Mouse (Mus musculus) induced T-regulatory cell, adult 2 months (primary cell): ENCODE results near the gene Ctf2.
"Not testable (repeated sequence)": the region's sequence is repeated elsewhere in the genome, so short reads cannot be mapped to it uniquely, and the experiment has no call there.

ENCODE experiments used
- DNase-seq: peaks from one replicate; pipeline ENCODE4 v3.0.0-alpha.2; 2012; ENCODE audit warnings: low read depth

Gene Ctf2

DNA sequence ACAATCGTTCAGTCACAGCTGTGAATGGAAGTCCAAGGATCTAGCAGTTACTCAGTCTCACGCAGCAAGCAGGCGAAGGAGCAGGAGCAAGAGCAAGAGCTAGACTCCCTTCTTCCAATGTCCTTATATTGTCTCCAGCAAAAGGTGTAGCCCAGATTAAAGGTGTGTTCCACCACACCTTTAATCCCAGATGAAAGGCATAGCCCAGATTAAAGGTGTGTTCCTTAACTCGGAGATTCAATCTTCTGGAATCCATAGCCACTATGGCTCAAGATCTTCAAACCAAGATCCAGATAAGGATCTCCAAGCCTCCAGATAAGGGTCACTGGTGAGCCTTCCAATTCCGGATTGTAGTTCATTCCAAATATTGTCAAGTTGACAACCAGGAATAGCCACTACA, at the start of gene Ctf2:
Gene Ctf2 (minus strand): TSS at position 101 of the 400 bp plus-strand sequence.
- not testable (repeated sequence) for DNase-seq

DNA sequence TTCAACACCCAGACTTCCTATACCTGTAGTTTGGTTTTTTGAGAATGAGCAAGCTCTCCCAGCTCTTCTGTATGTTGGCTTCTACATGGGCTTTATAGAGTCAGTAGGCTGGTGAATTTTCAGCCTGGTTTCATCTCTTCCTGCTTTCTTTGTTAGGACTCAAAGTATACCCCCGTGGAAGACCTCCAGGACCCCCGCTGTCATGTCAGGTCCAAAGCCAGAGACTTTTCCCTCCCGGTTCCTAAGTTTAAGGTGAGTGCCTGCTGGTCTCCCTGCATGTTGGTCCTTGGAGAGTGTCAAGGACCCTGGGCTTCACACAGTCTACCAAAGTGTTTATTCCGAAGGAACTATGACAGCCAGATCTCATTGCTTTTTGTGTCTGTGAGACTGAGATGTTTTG, 46.4 kb upstream of the Ctf2 start:
- no peak for DNase-seq

DNA sequence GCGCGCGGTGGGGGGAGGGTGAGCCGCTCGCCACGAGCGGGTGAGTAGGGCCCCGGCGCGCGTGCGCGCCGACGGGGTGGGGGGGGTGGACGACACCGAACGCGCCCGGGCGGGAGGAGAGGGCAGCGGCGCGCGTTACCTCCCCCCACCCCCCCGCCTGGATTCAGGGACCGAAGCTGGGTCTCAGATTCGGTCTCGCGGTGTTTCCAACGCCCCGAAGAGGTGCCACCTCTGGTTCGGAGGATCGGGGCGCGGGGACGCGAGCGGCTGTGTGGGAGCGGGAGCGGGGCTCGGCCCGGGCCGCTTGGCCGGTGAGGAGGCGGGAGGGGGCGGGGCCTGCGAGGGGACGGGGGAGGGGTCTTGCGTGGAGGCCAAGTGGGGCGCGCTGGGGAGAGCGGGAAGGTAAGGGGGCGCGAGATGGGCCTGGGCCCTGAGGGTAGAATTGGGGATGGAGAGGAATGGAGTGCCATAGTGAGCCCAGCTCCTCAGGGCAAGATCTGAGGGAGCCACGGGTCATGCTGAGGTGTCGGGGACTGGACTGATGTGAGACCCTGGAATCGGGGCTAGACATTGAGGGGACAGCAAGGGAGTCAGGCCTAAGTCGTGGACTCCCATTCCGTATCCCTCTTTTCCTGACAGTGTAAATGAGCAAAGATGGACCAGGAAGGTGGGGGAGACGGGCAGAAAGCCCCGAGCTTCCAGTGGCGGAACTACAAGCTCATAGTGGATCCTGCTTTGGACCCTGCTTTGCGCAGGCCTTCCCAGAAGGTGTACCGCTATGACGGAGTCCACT, 45.7 kb upstream of the Ctf2 start:
- DNase-seq, result peak; percentile 76

DNA sequence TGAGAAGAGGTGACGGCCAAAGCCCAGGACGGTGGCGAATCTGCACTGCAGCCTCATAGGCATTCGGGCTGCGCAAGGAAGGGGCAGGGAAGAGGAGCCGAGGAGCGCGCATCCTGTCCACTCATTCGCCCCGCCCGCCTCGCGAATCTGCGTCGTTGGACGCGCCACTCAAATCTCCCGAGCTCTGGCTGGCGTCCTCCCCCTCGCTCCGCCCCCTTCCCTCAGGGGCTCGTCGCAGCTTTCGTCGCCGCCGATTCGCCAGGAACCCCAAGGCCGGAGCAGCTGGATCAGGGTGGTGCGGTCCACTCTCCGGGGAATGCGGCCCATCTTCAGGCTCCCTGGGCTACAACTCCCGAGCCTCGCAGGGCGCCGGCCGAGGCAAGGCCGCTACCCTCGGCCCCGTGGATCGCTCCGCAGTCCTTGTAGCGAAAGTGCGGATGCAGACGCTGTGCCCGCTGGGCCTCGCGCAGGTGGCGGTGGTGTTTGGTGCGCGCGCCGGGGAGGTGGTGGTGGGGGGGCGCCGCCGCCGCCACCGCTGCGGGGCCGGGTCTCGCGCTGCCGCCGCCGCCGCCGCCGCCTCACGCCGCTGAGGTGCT, 45.0 kb upstream of the Ctf2 start:
- peak; percentile 99 for DNase-seq

DNA sequence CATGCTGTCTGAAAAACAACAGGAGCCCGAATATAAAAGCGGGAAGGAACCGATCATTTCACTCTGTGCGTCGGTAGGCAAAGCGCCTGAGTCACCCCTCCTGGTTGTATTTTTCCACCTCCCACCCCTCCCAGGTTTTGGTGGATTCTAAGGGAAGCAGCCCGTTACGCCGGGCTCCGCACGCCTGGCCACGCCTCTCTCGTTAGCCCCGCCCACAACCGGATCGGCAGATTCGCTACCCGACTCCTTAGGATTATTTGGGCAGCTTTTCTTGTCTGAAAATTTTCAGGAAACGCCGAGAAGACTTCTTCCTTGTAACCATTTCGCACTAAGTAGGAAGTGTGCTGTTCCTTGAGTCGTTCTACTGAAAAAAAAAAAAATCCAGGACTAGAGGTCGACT, 44.5 kb upstream of the Ctf2 start, which contains the start of gene Setd1a:
Gene Setd1a (plus strand): TSS at position 245 of the 400 bp plus-strand sequence.
- peak; percentile 92 for DNase-seq

DNA sequence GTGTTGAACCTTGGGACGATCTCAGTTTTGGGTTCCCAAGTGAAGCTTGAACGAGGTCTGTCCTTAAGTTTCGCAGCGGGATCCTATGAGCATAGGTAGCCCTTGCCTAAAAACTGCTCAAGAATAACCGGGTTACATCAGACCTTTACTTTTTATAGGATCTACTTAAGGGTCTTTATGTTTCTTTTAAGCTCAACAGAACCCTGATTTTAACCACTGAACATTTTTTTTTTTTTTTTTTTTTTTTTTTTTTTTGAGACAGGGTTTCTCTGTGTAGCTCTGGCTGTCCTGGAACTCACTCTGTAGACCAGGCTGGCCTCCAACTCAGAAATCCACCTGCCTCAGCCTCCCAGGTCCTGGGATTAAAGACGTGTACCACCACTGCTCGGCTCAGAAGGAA, 43.9 kb upstream of the Ctf2 start:
- DNase-seq, result not testable (repeated sequence)

DNA sequence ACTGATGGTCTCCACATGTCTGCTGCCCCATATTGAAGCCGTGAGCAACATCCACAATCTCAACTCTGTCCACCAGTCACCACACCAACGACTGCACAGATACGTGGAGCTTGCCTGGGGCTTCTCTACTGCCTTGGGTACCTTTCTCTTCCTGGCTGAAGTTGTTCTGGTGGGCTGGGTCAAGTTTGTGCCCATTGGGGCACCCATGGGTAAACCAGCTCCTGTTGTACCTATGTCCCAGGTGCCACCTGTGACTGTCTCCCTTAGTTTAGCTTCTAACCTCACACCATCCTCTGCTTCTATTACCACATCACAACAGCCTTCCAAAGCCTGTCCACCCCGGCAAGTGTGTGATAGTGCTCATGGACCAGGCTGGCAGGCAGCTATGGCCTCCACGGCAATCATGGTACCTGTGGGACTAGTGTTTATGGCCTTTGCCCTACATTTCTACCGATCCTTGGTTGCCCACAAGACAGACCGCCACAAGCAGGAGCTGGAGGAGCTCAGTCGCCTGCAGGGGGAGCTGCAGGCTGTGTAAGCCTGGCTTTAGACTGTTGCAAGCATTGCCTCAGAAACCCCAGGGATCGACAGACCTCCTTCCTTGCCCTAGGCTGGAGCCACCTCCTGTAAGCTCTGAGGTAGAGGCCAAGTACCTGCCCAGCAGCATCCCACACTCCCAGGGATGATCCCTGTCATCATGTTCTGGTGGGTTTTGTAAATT, 41.9 kb upstream of the Ctf2 start:
- peak; percentile 88 for DNase-seq

DNA sequence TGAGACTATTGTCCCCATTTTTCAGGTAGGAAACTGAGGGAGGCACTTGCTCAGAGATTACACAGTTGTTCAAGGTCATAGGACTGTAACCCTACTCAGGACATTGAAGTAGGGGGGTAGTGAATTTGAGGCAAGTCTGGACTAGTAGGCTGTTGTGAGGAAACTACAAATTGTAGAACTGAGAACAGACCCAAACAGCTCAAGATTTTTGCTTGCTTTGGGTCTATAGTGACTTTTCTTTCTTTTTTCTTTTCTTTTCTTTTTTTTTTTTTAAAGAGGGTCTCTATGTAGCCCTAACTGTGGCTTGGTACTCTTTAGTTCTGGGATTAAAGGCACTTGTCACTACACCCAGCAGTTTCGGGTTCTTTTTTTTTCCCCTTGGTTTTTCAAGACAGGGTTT, 40.6 kb upstream of the Ctf2 start:
- DNase-seq, result no peak

DNA sequence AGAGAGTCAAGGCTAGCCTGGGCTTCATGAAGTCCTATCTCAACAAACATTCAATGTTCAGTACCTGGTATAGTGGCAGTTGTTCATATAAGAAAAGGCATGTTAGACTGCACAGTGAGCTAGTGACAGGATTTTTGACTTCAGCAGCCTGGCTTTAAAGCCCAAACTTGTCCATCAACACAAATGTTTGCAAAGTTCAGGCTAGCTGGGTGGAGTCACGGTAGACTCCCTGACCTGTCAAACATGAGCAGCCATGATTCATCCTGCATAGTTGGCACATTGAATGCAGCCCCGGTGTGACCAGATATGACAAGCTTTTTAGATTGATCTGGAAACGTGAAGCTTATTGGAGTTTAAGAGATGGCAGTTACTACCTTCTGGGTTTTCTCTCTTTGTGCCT, 40.1 kb upstream of the Ctf2 start:
- DNase-seq, result no peak

DNA sequence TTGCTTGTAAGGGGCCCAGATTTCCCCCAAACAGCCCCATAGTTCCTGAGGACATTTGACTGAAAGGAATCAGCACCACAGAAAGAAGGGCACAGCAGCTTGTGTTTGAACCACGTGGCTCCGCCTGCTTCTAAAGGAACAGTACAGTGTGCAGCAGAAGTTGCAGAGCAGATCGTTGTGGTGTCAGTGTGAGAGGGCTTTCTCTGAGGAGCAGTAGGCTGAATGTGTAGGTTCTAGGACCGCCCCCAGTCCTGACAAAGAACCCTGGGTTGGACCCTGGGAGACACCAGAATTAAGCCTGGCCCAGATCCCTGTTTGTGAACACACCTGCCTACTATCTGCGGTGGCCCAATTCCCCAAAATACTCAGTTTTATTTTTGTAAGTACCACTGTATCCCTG, 39.3 kb upstream of the Ctf2 start:
- no peak for DNase-seq

DNA sequence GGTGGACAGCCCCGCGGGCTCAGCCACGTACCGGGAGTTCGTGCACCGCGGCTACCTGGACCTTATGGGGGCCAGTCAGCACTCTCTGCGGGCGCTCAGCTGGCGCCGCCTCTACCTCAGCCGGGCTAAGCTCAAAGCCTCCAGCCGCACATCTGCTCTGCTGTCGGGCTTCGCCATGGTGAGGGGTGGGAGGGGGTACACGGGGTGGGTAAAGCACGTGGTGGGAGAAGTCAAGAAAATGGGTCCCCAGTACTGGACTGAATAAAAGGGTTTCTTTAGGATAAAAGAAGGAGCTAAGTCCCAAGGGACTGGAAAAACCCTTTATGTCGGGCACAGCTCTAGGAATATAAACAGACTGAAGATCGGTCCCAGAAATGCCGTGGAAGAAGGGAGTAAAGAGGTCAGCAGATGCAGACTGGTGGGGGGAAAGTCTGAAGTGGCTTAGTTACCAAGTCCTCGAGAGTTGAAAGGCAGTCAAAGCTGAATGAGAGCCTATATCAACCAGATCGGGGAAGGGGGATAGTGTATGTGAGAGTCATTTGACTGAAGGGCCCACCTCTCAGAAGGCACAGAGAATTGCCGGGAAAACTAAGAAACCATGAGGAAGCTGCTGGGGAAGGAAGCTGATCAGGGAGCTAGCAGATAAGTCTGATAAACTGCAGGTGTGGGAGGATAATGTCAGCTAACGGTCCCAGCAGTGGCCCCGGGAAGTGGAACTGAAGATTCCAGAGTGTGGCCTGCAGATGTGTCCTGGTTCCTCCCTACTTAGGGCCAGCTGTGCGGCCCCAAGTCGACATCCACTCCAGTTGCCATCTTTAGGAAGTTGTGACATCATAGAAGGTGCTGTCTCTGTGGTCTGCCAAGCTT, 38.3 kb upstream of the Ctf2 start:
- peak; percentile 39 for DNase-seq

DNA sequence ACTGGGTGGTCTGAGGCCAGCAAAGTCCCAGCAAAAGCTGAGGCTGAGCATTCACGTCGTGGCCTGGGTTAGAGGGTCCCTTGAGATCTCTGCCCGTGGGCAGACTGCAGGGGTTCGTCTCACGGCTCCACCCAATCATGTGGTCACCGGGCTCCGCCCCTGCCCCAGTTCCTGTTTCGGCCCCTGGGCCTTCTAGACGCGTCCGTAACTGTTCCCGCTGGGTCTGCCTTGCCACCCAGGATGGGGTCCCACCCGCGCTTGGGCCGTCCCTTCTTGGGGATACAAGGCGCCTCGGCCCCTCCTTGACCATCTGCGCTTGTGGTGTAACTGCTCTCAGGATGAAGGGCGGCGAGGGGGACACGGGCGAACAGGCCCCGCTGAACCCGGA, 37.7 kb upstream of the Ctf2 start, which contains the start of gene Orai3:
Gene Orai3 (plus strand): TSS at position 165 of the 388 bp plus-strand sequence.
- peak; percentile 84 for DNase-seq

DNA sequence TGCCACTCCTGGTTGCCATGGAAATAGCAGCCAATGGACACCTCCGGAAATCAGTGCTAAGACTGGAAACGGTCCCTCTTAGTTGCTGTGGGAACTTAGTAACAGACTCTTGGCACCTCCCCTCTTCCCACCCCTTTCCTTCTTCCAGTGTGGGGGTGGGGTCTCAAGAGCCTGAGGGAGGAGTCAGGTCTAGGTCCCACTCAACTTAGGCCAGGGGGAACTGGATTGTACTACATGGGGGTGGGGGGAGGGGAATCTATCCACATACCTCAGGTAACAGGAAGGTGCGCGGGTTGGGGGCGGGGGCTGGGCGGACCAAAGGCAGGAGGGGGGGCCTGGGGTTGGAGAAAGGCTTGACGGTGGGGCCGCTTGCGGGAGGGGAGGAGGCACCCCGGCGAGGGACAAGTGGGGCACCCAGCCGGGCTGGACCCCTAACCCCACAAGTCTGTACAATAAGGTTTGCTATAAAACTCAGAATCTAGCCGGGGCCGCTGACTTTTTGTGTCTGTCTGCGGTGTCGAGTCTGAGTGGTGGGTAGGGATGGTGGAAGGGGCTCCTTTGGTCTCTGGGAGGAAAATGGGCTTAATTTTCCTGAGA, 37.1 kb upstream of the Ctf2 start:
- DNase-seq, result peak; percentile 93

DNA sequence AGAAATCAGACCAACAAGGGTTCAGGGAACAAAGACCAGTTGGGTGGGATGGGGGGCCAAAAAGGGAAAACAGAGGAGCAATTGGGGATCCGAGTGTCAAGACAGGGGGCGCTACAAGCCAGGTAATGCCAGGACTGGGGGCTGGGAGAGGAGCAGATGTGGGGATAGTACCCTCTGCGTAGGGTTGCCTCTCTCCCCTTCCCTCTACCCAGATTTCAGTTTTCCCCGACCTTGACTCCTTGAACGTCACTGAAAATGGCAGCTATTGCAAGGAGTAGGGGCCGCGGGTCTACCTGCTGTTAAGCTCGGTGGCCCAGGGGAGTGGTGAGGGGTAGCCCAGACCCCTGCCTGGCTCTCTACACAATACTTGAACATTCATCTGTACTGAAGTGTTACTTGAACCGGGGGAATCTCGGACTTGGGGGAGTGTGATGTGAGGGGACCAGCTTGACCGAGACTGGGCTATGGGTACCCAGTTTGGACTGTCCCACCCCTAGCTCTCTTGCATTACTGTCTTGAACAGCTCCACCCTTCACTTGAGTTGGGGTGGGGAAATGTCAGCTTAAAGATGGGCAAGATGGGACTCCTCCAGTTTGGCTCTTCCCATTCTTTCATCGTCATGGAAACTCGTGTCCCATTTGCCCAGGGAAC, 36.5 kb upstream of the Ctf2 start:
- peak; percentile 45 for DNase-seq

DNA sequence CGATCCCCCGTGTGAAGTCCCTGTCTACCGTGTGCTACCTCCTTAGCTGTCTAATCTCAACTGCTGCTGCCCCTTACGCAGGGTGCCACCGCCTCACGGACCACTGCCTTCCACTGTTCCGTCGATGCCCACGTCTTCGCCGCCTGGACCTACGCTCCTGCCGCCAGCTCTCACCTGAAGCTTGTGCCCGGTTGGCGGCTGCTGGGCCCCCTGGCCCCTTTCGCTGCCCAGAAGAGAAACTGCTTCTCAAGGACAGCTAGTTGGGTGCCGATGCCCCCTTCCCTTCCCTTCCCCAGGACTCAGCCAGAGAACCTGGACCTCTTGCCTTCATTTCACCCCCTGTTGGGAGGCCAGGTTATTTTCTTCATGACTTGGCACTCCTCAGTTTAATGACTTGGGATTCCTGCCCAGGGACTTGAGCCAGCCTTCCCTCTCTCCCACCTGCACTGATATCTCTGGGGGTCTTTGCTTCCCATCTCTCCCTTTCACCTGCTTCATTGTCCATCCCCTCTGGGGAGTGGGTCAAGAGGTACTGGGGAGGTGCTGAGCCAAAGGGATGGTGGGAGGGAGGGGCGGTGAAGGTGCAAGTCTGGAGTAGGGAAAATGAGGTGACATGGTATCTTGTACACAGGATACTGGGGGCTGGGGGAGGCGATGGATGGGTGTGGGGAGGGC, 35.8 kb upstream of the Ctf2 start:
- no peak for DNase-seq

DNA sequence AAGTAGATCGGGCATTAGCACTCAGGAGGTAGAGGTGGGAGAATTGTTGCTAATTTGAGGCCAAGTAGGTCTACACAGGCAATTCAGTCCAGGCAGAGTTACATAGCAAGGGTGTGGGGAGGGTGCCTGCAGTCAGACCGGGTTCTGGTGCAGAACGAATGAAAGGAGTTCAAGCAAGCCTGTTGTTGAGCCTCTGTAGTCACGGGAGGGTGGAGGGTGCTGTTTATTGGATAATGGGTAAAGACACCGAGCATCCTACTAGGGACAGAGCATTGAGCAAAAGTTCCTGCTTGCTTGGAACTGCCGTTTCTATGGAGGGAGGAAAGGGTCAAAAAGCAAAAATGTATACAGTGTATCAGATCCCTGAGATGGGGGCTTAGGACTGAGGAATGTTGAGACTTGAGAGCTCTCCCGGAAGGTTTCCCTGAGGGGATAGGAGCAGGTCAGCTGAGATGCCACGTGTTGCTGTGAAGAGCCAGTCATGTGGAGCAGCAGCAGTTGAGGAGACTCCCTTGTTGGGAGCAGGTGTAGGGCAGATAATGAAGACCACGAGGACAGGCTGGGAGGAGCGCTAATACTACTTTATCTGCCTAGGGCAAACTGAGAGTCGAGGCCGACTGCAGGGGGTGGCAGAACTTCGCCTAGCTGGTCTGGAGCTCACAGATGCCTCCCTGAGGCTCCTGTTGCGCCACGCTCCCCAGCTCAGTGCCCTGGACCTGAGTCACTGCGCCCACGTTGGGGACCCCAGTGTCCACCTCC, 35.1 kb upstream of the Ctf2 start:
- DNase-seq, result no peak

DNA sequence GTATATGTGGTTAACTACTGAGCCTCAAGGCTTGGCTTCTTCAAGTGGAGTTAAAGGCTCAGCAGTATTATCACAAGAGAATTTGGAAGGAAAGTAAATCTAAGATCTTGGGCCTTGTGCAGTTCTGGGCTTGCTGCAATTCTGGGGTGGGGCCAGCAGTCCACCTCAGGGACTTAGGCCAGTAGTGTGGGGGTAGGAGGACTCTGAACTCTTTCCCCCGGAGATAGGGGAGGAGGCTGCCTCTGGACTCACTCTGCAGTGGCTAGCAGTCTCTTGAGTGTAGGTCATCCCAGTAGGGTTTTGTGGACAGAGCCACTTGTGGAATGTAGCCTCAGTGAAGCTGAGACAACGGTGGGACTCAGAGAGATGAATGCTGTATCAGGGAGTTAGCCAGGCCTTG, 33.8 kb upstream of the Ctf2 start:
- no peak for DNase-seq

DNA sequence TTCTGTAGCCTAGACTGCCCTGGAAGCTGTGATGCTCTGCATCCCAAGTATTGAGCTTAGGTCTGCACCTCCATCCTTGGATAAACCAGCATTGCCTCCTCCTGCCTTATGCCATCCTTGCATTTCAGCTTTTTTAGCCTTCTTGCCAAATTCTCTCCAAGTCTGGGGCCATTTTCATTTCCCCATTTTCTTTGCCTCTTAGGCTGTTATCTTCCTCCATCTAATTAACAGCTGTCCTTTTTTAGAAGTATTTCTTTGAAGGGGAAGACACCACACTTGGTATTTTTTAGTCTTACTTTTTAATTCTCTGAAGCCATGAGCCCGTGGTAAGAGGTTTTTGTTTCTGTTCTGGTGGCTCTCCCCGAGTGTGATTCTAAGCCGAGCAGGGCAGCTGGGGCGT, 31.7 kb upstream of the Ctf2 start:
- no peak for DNase-seq

DNA sequence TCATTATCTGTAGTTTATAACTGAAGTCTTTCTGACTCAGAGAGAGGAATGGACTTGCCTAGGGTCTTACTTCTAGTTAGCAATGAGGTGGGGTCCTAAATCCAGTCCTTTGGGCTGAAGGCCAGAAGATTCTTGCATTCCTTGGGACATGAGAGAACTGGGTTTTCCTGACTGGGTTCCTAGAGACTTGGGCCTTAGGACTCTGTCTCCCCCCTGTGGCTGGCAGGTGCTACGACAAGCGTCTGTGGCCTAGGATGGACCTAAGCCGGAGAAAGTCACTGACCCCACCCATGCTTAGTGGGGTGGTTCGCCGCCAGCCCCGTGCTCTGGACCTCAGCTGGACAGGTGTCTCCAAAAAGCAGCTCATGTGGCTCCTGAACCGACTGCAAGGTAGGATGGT, 29.1 kb upstream of the Ctf2 start:
- peak; percentile 83 for DNase-seq

DNA sequence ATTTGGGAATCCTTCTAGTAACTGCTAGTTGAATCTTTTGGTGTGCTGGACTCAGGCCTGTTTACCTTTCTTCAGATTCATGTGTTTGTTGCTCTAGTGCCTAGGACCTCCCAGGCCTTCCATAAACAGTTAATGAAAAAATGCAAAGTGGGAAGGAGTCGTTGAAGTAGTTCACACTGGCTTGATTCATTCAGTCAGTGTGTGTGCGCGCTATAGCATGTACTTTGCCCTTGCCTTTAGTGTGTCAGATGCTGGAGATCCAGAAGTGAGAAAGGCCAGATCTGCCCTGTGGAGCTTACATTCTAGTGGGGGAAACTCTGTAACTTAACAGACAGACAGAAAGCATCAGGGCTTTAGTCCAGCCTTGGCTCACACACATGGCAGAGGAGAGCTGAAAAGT, 28.5 kb upstream of the Ctf2 start:
- no peak for DNase-seq
